Mouse (Mus musculus): ENCODE measurements around the gene Fbxo45. TPM values are rescaled to one million over a fixed set of nuclear protein-coding genes. Genes with fewer than 3 reads are reported as not detected.
"Not testable (repeated sequence)": the region's sequence is repeated elsewhere in the genome, so short reads cannot be mapped to it uniquely, and the experiment has no call there.

Gene Fbxo45
- polyA plus RNA-seq, 1 experiment: 4.4 TPM

- H3K27ac ChIP-seq (ENCODE audit: control insufficient read depth, insufficient read depth, low read depth, low read length, poor library complexity): no peak overlapping the region
- 73% methylated on average over 9 of the region's 9 CpGs for WGBS
- no peak overlapping the region for H3K4me3 ChIP-seq (replicated peaks; ENCODE audit: control insufficient read depth, low read depth, low read length)
Measured at GRCm38 (mm10) chr16:32273338-32273737, 26.4 kb upstream of the Fbxo45 start.

GRCm38 (mm10) chr16:32271291-32271690 is 24.3 kb upstream of the Fbxo45 start, which contains the start of gene Smco1:
TSS of gene Smco1 (plus strand) at chr16:32271468.
- 83% methylated on average over 11 of the region's 11 CpGs for WGBS
- Histone ChIP-seq H3K27ac (ENCODE audit: control insufficient read depth, insufficient read depth, low read depth, low read length, poor library complexity) (no peak within 1 kb of the TSS), H3K4me3 (replicated peaks; ENCODE audit: control insufficient read depth, low read depth, low read length) (no peak within 1 kb of the TSS), H3K4me1 (ENCODE audit: control insufficient read depth, insufficient read depth, low read length) (peaks cover 1% of the 10 kb centered on the region)
- TF ChIP-seq CTCF (IDR thresholded peaks at IDR 0.05; ENCODE audit: control insufficient read depth, insufficient read depth, low read length) (no peak), POLR2A (IDR thresholded peaks at IDR 0.05; ENCODE audit: borderline replicate concordance, control insufficient read depth, low read depth, low read length) (no peak)

More at GRCm38 (mm10) chr16:32273338-32273737, 26.4 kb upstream of the Fbxo45 start:
- TF ChIP-seq CTCF (IDR thresholded peaks at IDR 0.05; ENCODE audit: control insufficient read depth, insufficient read depth, low read length) (peak; percentile 68), POLR2A (IDR thresholded peaks at IDR 0.05; ENCODE audit: borderline replicate concordance, control insufficient read depth, low read depth, low read length) (no peak)
- peaks cover 4% of the 10 kb centered on the region for H3K4me1 ChIP-seq (ENCODE audit: control insufficient read depth, insufficient read depth, low read length)

- not testable (repeated sequence) for H3K4me1 ChIP-seq (ENCODE audit: control insufficient read depth, insufficient read depth, low read length); H3K4me3 ChIP-seq (replicated peaks; ENCODE audit: control insufficient read depth, low read depth, low read length); H3K27ac ChIP-seq (ENCODE audit: control insufficient read depth, insufficient read depth, low read depth, low read length, poor library complexity)
- 74% methylated on average over 2 of the region's 2 CpGs for WGBS
Measured at GRCm38 (mm10) chr16:32264225-32264624, 17.3 kb upstream of the Fbxo45 start.

- Histone ChIP-seq H3K4me3 (replicated peaks; ENCODE audit: control insufficient read depth, low read depth, low read length) (peak overlapping the region; percentile 91), H3K27ac (ENCODE audit: control insufficient read depth, insufficient read depth, low read depth, low read length, poor library complexity) (peak overlapping the region; percentile 82), H3K4me1 (ENCODE audit: control insufficient read depth, insufficient read depth, low read length) (no peaks in the 10 kb centered on the region; the same call in 1 of the 2 replicates)
- WGBS: under 1% methylated on average over 41 of the region's 41 CpGs
- peak; percentile 51; the same call in 1 of the 2 replicates for TF ChIP-seq POLR2A (IDR thresholded peaks at IDR 0.05; ENCODE audit: borderline replicate concordance, control insufficient read depth, low read depth, low read length)
- no peak for TF ChIP-seq CTCF (IDR thresholded peaks at IDR 0.05; ENCODE audit: control insufficient read depth, insufficient read depth, low read length)
Measured at GRCm38 (mm10) chr16:32246351-32246791, 587 bp downstream of the Fbxo45 start.

GRCm38 (mm10) chr16:32243901-32244300 is 3.1 kb downstream of the Fbxo45 start:
- Histone ChIP-seq H3K27ac (ENCODE audit: control insufficient read depth, insufficient read depth, low read depth, low read length, poor library complexity) (no peak overlapping the region), H3K4me1 (ENCODE audit: control insufficient read depth, insufficient read depth, low read length) (no peaks in the 10 kb centered on the region; the same call in 1 of the 2 replicates), H3K4me3 (replicated peaks; ENCODE audit: control insufficient read depth, low read depth, low read length) (no peak overlapping the region)
- WGBS: 75% methylated on average over 3 of the region's 3 CpGs
- TF ChIP-seq POLR2A (IDR thresholded peaks at IDR 0.05; ENCODE audit: borderline replicate concordance, control insufficient read depth, low read depth, low read length): no peak
- TF ChIP-seq CTCF (IDR thresholded peaks at IDR 0.05; ENCODE audit: control insufficient read depth, insufficient read depth, low read length): no peak

GRCm38 (mm10) chr16:32239428-32240312 is 7.3 kb downstream of the Fbxo45 start:
- H3K4me1 ChIP-seq (ENCODE audit: control insufficient read depth, insufficient read depth, low read length): no peaks in the 10 kb centered on the region
- no peak for TF ChIP-seq POLR2A (IDR thresholded peaks at IDR 0.05; ENCODE audit: borderline replicate concordance, control insufficient read depth, low read depth, low read length)
- no peak for TF ChIP-seq CTCF (IDR thresholded peaks at IDR 0.05; ENCODE audit: control insufficient read depth, insufficient read depth, low read length)
- no peak overlapping the region for H3K4me3 ChIP-seq (replicated peaks; ENCODE audit: control insufficient read depth, low read depth, low read length)
- WGBS: 80% methylated on average over 2 of the region's 2 CpGs
- H3K27ac ChIP-seq (ENCODE audit: control insufficient read depth, insufficient read depth, low read depth, low read length, poor library complexity): no peak overlapping the region

GRCm38 (mm10) chr16:32237930-32238680 is 8.9 kb downstream of the Fbxo45 start:
- no peak overlapping the region for H3K4me3 ChIP-seq (replicated peaks; ENCODE audit: control insufficient read depth, low read depth, low read length)
- whole genome bisulfite sequencing: 80% methylated on average over 19 of the region's 19 CpGs
- no peak for TF ChIP-seq POLR2A (IDR thresholded peaks at IDR 0.05; ENCODE audit: borderline replicate concordance, control insufficient read depth, low read depth, low read length)
- no peak for TF ChIP-seq CTCF (IDR thresholded peaks at IDR 0.05; ENCODE audit: control insufficient read depth, insufficient read depth, low read length)
- no peak overlapping the region for H3K27ac ChIP-seq (ENCODE audit: control insufficient read depth, insufficient read depth, low read depth, low read length, poor library complexity)
- no peaks in the 10 kb centered on the region; the same call in 1 of the 2 replicates for H3K4me1 ChIP-seq (ENCODE audit: control insufficient read depth, insufficient read depth, low read length)

GRCm38 (mm10) chr16:32232050-32232449 is 14.9 kb downstream of the Fbxo45 start:
- H3K4me3 ChIP-seq (replicated peaks; ENCODE audit: control insufficient read depth, low read depth, low read length); H3K4me1 ChIP-seq (ENCODE audit: control insufficient read depth, insufficient read depth, low read length); H3K27ac ChIP-seq (ENCODE audit: control insufficient read depth, insufficient read depth, low read depth, low read length, poor library complexity): not testable (repeated sequence)
- WGBS: 58% methylated on average over 3 of the region's 3 CpGs

All from bone marrow, adult 2 months (tissue).